Mouse (Mus musculus): Measurements from ENCODE around the gene Abhd15.

Gene Abhd15

GRCm38 (mm10) chr11:77514832-77515636, at the start of gene Abhd15:
TSS of gene Abhd15 (plus strand) at chr11:77515121.
- DNase-seq: peak; percentile 59

DNA sequence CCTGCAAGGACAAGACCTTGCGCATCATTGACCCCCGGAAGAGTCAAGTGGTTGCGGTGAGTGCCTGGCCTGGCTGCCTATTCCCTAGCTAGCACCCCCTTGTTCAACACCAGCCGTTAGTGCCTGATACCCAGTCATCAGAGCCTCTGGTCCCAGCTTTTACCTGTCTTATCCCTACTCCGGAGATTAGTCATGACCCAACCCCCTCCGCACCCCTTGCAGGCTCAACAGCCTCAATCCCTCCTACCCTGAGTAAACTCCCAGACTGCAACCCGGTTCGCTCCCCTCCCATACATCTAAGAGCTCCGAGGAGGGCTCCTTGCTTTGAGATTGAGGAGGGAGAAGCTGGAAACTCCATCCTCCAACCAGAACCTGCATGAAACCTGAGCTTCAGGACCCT, 48.4 kb upstream of the Abhd15 start:
- DNase-seq: no peak

GRCm38 (mm10) chr11:77467157-77467556, 47.8 kb upstream of the Abhd15 start:
- DNase-seq: no peak

DNA sequence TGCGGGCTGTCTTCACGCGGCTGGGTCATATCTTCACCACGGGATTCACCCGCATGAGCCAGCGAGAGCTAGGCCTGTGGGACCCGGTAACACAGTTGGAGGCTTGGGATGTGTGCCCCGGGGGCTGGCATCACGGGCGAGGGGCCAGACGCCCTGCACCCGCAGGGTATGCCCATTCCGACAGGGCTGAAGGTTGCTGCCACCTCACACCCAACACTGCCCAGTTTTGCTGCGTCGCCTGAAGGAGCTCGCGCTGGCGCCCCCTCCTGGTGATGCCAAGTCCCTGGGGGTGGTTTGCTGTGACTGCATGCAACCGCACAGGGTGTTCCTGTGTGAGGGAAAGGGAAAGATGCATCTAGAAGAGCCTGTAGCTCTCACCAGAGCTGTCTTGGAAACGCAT, 47.1 kb upstream of the Abhd15 start:
- DNase-seq: peak; percentile 74

DNA sequence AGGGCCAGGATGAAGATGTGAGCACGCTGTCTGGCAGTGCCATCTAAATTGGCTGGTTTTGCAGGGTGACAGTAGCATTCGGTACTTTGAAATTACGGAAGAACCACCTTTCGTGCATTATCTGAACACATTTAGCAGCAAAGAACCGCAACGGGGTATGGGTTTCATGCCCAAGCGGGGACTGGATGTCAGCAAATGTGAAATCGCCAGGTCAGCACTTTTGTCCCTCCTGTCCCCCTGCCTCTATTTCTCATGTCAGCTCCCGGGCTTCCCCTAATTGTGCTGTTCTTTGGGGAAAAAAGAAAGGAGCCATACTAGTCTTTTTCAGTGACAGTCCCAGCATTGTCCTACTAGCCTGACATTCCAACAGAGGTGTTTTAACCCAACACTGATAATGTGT, 46.5 kb upstream of the Abhd15 start:
- no peak for DNase-seq

GRCm38 (mm10) chr11:77471407-77471806, 43.5 kb upstream of the Abhd15 start:
- DNase-seq: no peak

DNA sequence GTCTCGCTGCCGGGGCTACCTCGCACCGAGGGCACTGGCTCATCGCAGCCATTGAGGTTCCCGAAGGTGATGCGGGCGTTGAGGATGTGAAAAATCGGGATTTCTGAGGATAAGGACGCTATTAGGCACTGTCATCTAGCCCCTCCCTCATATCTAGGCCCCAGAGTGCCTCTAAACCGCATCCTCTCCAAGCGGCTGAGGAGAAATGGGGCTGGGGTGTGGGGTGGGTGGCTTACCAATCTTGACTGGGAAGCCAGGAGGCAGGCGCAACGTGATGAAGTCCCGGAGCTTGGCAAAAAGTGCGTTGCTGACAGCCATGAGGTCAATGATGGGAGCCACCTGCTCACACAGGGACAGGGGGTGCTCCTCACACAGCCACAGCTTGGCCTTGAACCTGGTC, 42.1 kb upstream of the Abhd15 start:
- no peak for DNase-seq

DNA sequence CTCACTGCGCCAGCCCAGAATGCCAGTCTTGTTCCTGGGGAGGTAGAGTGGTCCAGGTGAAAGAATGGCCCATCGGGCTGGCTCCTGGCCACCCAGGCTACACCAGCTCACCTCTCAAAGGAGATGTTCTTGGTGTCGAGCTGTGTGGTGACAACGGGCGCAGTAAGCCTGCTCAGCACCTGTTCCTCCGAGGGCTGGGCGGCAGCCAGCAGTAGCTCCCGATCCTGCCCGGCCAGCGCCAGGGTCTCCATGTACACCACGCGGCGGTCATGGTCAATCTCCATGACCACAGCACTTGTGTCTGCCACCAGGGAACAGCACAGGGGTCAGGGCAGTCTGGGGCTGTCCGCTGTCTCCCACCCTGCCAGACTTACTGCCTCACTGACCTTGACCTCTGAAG, 38.7 kb upstream of the Abhd15 start:
- DNase-seq: no peak

GRCm38 (mm10) chr11:77476895-77477294, 38.0 kb upstream of the Abhd15 start:
- DNase-seq: no peak

DNA sequence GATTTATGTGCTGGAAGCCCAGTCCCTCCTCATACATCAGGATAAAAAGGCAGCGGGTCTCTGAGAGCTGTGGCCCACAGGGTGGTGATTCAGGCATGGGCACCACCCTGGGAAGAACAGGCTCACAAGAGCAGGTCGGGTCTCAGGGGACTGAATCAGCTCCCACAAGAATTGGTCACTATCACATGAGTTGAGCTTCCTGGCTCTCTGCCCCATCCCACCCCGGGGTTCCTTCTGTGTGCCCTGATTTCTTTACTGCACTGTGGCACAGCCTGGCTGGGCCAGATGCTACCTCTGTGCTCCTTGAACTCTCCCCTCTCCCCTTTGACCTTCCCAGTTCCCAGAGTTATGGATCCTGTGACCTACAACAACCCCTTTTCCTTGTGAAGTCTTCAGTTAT, 31.9 kb upstream of the Abhd15 start:
- DNase-seq: peak; percentile 48

- peak; percentile 20 for DNase-seq
Observed at GRCm38 (mm10) chr11:77483510-77484255, 31.2 kb upstream of the Abhd15 start.

DNA sequence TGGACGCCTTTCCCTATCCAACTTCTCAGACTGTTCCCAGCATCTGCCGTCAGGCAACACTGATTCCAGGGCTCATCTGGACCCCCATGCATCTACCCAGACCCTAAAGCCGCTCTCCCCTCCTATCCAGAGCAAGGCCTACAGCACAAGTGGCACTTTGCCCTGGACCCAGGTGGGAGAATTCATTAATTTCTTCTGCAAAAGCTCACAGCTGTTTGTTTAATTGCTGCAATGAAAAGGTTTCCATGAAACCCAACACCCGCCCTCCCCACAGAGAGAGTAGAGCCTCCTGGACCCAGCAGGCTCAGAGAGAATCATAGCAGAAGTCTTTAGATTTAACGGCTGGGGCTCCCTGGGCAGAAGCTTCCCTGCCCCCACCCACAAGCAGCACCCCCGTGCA, 29.7 kb upstream of the Abhd15 start:
- no peak for DNase-seq

DNA sequence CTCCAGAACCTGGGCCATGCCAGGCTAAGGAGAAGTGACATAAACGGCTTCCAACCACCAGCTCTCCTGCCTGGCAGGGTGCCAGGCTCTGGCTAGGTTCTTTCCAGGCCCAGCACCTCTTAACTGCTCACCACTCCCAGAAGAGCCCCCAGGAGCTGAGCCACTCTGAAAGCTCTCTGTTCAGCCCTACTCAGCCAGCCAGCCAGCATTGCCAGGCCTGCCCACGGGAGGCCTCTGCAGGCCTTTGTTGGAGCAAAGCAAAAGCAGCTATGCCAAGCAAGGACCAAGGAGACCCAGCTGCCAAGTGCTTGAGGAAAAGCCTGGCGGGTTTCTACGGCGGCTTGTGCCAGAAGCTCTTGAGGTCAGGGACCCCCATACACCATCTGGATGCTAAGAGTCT, 28.1 kb upstream of the Abhd15 start:
- DNase-seq: peak; percentile 81

- DNase-seq: peak; percentile 70
Observed at GRCm38 (mm10) chr11:77488771-77489581, 25.9 kb upstream of the Abhd15 start.

GRCm38 (mm10) chr11:77489591-77490235, 25.2 kb upstream of the Abhd15 start, which contains the start of gene Ankrd13b:
TSS of gene Ankrd13b (minus strand) at chr11:77489678.
- DNase-seq: peak; percentile 87

DNA sequence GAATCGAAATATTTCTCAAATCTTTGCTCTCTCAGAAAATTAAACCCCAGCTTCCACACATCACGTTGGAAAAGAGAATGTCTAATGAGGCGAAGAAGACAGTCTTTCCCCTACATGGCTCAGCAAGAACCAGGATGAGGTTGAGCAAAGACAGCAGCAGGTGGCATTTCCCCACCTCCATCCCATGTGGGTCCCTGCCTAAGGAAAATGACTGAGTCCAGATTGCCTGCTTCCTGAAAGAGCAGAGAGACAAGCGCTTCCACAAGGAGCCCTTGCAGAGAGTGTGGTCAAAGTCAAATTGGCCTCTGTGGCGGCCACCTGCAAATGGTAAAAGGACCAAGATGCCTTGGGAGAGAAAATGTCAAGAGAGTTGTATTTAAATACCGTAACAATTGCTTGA, 24.5 kb upstream of the Abhd15 start:
- DNase-seq: peak; percentile 57

- DNase-seq: peak; percentile 87
Observed at GRCm38 (mm10) chr11:77491123-77491501, 23.8 kb upstream of the Abhd15 start.

DNA sequence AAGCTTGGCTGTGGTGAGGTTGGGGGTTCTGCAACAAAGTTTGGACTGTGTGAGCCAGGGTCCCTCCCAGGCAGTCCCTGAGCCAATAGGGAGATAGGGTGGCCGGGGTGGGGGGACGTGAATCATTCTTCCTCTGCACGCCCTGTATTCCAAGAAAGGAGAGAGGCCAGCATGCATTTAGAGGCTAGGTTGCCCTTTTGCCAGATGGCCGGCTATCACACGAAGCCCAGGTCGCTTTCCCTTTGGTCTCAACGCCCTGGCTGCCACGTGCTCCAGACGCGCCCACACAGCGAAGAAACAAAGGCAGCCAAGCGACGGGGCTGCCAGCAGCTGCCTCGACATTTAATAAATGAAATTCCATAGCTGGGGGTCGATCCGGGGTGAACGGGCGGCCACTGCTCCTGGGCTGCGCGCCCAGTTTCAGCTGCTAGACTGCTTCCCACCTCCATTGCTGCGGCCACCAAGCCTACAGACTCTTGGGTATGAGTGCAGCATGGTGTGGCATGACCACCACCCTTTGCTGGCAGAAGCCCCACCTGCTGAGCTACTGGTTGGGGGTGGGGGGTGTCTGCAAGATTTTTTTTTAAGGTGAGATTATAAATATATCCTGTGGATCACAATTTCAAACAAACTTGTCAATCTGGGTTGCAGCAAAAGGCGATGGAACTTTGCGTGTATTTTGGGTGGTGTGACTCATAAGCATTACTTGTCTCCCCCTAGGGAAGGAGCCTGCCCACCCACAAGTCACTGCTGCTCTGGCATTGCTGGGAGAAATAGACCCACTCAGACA, 23.2 kb upstream of the Abhd15 start:
- peak; percentile 82 for DNase-seq

DNA sequence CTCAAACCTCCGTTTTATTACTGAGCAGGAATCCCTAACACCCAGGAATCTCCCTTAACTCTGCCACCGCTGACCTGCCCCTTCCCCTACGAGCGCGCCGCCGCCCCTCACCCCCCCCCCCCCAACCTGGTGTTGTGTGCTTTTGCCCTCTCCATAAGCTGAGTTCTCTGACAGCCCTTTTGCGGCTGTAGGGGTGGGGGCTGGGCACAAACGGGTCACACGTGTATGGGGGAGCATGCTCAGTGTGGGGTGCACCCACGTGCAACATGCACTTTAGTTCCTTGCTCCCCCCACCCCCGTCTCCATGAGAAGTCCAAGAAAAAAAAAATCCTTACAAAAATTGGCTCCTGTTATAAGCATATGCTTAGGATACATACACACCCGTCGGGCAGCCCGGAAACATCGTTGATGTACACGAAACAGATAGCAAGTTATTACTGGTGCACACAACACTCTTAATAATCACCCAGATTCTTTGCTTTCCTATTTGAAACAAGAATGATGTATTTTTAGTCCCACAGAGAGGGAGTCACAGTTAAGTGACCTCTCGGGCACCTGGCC, 22.5 kb upstream of the Abhd15 start:
- peak; percentile 76 for DNase-seq

- peak; percentile 96 for DNase-seq
Observed at GRCm38 (mm10) chr11:77492911-77493332, 22.0 kb upstream of the Abhd15 start.

DNA sequence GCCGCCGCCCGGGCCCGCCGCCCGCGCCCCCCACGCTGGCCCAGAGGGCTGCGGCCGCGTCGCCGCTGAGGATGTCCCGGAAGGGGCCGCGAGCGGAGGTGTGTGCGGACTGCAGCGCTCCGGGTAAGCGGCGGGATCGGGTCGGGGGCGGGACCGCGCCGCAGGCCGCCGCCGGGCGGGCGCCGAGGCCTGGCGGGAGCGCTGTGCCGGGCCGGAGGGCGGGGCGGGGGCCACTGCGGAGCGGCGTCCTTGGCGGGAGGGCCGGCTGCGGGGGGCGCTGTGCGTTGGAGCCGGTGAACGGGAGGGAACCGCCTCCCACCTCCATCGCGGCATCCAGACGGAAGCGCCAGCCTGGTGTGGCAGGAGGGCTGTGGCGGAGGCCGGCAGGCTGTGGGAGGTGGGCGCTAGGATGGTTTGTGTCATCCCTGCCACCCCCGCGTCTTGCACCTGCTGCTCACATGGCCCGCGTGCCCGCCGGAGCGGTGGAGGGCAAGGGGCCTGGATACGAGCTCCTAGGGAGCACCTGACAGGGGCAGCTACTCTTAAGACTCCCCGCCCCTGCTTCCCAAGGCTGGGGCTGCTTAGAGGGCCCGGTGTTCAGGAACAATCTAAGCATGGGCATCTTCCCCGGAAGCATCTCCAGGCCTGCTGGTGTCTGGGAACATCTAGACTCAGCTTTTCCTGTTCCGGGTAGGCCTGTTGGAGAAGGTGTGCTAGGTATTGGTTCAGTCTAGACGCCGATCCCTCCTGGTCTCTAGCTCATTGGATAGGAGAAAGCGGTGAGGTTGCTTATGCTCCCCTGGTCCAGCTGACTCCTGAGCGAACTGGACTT, 21.2 kb upstream of the Abhd15 start, which contains the start of gene Git1:
Git1 (plus strand) TSS at position 51 of the 832 bp plus-strand sequence.
- peak; percentile 76 for DNase-seq
